Mouse (Mus musculus) retina, postnatal 1 day (tissue): ENCODE results near the gene Olfr1045.
"Not testable (repeated sequence)": the region's sequence is repeated elsewhere in the genome, so short reads cannot be mapped to it uniquely, and the experiment has no call there.

Experiments
- DNase-seq: peaks from one replicate; pipeline ENCODE4 v3.0.0-alpha.2; 2012

The Olfr1045 gene

DNA sequence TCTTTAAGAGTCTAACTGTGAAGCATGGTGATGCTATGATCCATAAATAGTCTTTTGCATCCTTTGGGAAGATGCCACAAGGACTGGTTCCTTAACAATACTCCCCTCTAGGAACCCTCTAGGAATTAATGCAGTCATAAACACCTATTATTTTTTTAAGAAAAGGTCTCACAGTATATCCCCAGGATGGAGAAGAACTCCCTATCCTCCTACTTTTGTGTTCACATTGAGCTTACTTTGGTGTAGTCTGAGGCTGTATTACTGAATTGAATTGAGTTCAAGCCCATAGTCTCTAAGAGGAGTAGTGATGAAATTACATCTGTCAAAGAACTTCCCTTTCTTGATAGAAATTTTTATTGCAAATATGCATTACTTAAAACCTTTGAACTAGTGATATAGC, at the start of gene Olfr1045:
Gene Olfr1045, minus strand, starts transcription at position 101 of the 400 bp plus-strand sequence.
- no peak for DNase-seq

DNA sequence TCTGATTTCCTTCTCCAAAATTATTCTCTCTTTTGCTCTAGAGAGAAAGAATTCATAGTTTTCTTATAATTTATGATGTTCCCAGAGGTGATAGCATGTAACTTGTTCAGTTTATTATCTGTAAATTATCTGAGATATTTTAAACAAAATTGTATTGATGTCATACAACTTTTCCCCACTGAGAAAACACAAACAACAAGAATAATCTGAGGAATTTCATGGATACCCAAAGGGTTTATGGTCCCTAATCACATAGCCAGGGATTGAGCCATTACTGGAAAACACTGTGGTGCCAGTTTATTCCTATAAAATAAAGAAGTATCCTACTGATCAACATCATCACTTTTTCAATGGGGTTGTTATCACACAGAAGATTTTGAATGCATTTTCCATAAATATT, 37.4 kb upstream of the Olfr1045 start, which contains the start of gene Olfr1048:
Gene Olfr1048, minus strand, starts transcription at position 101 of the 400 bp plus-strand sequence.
- no peak for DNase-seq

DNA sequence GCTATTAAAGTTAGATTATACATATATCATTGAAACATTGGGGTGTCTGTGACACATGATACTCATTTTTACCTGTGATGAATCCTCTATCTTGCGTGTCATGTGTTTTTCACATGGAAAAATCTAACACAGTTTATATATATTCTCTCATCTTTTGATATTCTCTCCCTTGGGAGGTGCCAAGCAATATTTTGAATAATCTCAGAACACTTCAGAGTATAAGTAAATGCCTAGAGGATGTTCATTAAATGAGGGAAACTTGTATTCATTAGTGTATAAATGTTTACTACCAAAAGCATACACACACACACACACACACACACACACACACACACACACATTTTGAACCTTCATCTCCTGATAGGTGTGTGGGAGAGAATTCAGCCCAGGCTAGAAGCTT, 28.5 kb upstream of the Olfr1045 start, which contains the start of gene Olfr1047:
Gene Olfr1047, minus strand, starts transcription at position 101 of the 400 bp plus-strand sequence.
- DNase-seq = no peak

DNA sequence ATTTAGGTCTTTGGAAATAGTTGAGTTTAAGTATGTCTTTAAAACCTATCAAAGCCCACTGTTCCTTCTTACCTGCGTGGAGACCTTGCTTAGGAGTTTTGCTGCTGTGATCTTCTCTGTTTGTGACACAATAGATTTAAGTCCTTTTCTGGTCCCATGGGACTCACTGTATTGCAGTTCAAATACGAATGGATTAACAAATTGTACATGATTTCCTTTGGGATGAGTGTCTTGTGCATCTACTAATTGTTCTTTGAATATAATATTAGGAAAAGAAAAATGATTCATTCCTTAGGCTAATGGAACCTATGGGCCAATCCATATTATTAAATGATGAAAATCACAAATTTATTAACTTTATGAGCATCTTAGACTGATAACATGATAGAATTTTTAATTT, 16.4 kb upstream of the Olfr1045 start, which contains the start of gene Olfr1046:
Gene Olfr1046, minus strand, starts transcription at position 101 of the 400 bp plus-strand sequence.
- no peak for DNase-seq

DNA sequence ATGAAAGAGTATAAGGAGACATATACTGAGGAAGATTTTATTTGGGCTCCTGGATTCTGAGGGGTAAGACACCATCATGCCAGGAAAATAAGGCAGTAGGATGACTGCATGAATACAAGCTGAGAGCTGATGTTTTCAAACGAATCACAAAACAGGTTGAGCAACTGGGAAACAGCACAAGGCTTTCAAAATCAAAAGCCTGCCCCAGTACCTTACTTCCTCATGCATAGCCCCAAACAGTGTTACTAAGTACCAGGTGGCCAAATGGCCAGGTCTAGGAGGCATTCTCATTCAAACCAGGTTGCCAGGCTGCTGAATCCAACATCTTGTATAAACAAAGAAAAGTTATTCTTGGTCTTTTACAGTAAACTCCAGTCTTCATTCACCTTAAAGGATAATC, 6.9 kb downstream of the Olfr1045 start:
- no peak for DNase-seq

DNA sequence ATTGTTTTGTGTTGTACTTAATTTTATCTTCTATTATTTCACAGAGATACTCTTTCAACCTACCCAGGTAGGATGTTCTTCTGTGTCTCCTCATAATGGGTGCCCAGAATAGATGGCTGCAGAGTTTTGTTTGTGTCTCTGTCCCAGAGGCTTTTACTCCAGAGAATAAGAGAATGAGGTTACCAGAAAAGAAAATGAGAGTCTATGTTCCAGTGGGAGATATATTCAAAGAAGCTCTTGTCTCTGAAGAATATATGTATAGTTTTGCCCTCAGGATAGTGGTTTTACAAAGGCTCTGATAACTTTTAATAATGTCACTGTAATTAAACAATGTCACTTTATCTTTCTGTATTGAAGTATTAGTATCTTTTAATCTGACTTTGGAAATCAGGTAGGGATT, 17.2 kb downstream of the Olfr1045 start, which contains the start of gene Olfr52:
Gene Olfr52, minus strand, starts transcription at position 101 of the 400 bp plus-strand sequence.
- no peak for DNase-seq

DNA sequence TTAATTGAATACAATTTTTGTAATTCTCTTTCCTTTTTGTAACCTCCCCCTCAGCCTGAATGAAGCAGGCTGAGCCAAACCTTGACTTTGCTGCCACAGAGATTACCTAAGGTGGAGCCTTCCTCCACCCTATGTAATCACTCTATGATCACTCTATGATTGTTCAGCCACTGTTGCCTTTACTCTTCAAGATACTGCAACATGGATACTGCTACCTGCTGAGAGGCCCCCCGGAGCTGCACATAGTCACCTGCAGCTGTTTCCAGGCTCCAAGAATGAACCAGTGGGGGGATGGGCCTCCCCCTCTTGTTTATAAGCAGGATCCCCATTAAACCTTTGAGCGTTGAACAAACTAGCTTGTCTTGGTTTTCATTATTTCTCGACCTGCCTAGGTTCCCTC, 22.9 kb downstream of the Olfr1045 start:
- DNase-seq = no peak

DNA sequence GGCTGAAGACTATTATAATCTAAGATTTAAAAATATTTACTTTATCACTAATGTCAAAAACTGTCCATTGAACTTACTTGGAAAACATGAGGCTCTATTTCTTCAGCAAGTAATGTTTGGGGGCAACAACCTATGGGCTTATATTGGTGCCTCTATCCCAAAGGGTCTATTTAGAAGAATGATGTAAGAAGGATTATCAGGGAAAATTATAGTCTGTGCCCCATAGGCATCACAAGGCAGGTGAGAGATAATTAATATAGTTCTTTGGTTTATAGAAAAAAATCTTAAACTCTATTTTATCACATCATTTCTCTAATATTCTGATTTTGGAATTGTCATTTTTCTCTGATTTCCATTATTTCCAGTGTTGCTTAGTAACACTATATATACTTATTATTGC, 25.1 kb downstream of the Olfr1045 start, which contains the start of gene Olfr1044:
Gene Olfr1044, minus strand, starts transcription at position 101 of the 400 bp plus-strand sequence.
- no peak for DNase-seq

DNA sequence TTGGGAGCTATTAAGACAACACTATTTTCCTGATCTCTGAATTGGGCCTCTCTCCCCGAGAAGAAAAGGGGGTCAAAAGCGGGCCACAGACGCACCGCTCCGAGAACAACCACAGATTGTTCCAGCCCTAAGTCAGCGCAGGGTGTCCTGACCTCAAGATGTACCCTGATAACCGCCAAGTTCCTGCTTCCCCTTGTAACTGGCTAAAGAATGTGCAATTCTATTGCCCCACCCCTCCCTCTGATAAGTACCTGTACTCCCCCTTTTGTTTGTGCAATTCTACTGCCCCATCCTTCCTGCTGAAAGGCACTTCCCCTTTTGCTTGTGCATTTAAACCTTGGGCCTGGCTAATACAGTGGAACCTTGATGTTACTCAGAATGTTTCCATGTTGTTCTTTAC, 27.4 kb downstream of the Olfr1045 start:
- not testable (repeated sequence) for DNase-seq

DNA sequence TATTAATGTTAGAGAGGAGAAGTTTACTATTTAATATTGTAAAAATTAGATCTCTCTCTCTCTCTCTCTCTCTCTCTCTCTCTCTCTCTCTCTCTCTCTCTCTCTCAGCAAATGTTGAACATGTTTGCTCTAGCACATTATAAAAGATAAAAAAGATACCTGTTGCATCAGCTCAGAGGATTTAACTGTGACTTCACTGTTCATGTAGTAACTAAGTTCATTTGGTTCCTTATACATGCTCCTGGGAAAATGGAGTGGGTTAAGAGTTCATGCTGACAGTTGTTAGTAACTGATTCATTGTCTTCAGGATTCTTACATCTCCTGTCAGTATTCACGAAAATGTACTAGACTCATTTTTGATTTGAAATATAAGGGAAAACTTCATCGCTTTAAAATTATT, 35.4 kb downstream of the Olfr1045 start, which contains the start of gene Olfr1043:
Gene Olfr1043, minus strand, starts transcription at position 101 of the 400 bp plus-strand sequence.
- no peak for DNase-seq

DNA sequence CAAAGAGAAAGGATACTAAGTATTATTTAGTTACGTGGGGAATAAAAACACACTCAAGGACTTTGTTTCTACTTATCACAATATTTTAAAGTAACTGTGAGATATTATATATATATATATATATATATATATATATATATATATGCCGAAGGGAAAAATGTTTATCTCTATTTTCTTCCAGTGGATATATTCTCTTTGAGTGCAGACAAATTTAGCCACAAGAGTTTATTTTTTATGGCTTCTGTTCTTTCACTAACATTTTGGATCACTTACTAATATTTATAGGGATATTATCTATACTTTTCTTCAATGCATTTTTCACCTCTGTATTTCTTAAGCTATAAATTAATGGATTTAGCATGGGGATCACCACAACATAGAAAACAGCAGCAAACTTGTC, 41.1 kb downstream of the Olfr1045 start, which contains the start of gene Olfr1042:
Gene Olfr1042, minus strand, starts transcription at position 101 of the 400 bp plus-strand sequence.
- no peak for DNase-seq

DNA sequence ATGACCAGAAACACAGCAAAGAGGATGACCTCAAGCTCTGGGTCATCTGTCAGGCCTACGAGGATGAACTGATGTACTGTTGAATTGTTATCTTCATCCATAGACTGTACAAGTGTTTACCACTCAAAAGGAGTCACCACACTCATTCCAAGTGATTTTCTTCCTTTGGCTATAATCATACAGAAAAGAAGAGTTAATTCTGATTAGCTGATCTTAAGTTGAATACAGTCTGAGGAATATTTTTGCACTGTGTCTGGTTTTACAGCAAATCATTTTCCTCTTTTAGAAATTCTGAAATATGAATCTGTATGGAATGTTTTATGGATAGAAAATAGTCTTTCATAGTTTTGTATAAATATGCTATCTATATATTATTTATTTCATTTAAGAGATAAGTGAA, 56.2 kb downstream of the Olfr1045 start, which contains the start of gene Olfr1040:
Gene Olfr1040, minus strand, starts transcription at position 101 of the 400 bp plus-strand sequence.
- DNase-seq = no peak
